Mouse (Mus musculus): Measurements from ENCODE around the gene Clasp2.

- TF ChIP-seq CTCF (IDR thresholded peaks at IDR 0.05; ENCODE audit: low read depth, low read length) (no peak), POLR2A (IDR thresholded peaks at IDR 0.05; ENCODE audit: borderline replicate concordance, low read depth, low read length) (no peak)
These were observed 34.4 kb upstream of the Clasp2 start for GRCm38 (mm10) chr9:113706841-113707240.

Measured in bone marrow macrophage, adult 2 months (primary cell).